Mouse (Mus musculus) right cerebral cortex, postnatal 10 days (tissue): Measurements from ENCODE around the gene Gm7978.
"Not testable (repeated sequence)": the region's sequence is repeated elsewhere in the genome, so short reads cannot be mapped to it uniquely, and the experiment has no call there.

Experiments
- DNase-seq, 2 experiments: peaks; one replicate each; pipeline ENCODE4 v3.0.0; 2021; ENCODE audit warnings: low spot score in 2 of 2

Gene Gm7978

DNA sequence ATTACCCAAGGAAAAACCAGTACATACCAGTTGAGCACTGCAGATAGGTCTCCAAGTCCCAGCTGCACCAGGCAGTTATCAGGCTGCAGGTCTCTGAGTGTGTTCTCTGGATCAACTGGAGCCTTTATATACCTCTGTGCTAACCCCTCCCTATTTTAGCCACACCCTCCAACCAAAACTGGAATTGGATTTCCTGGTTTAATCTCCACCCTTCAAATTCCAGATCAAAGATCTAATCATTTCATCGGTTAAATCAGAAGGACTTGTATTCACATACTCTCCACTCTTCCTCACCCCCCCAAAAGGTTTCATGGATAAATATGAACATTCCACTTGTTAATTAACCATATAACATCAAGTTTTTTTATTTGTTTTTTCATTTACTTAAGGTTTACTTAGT lies at the start of gene Gm7978:
TSS of gene Gm7978 (minus strand) at position 101 of the 400 bp plus-strand sequence.
- DNase-seq: not testable (repeated sequence)

DNA sequence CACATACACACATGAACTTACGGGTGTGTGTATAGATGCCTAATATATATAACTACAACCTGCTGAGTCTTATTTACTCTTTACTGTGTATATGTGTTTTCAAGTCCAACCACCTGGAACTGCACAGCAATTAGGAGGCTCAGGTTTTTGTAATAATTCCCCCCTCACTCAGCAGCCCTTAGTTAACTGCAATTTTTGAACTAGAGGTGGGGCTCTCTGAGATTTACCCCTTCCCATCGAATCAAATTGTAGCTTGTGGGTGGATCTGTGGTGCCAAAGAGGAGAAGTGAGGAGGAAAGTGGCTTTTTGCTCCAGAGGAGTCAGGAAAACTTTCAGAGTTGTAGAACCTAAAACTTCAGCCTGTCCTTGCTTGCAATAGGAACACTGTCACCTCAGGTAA lies 39.7 kb upstream of the Gm7978 start, which contains the start of gene E330014E10Rik:
TSS of gene E330014E10Rik (plus strand) at position 301 of the 400 bp plus-strand sequence.
- not testable (repeated sequence) for DNase-seq

DNA sequence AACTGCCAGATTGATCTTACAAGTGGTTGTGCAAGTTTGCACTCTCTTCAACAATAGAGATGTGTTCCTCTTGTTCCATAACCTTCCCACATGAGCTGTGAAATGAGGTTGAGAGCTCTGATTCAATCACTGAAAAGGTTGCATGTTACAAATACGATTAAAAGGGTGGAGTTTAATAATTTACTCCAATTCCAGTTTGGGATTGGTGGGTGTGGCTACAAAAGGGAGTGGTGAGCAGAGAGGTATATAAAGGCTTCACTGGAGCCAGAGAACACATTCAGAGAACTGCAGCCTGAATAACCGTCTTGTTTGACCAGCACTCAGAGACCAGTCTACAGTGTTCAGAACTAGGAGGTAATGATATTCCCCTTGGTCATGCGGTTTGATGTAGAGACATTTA lies 5.7 kb upstream of the Gm7978 start, which contains the start of gene Gm7982:
TSS of gene Gm7982 (plus strand) at position 301 of the 400 bp plus-strand sequence.
- not testable (repeated sequence) for DNase-seq
